Mouse (Mus musculus) embryonic stem cell, embryonic (primary cell): Measurements from ENCODE around the gene Shisa7.

ENCODE experiments used
- CTCF ChIA-PET, 4 experiments: fragments of 300-600 bp in 2 of 4; fragments of 350-600 bp in 2 of 4; sonication (Branson Sonifier 250); formaldehyde crosslinking; loops; one replicate each; lab custom pipeline; 2022; ENCODE audit warnings: inconsistent platforms in 2 of 4; lab: Charles Lee
- POLR2A ChIA-PET, 4 experiments: fragments of 300-600 bp in 2 of 4; fragments of 350-600 bp in 2 of 4; sonication (Branson Sonifier 250); formaldehyde crosslinking; loops; one replicate each; lab custom pipeline; 2022; ENCODE audit warnings: antibody characterized with exemption in 4 of 4, inconsistent platforms in 1 of 4; lab: Charles Lee

Shisa7 gene

DNA sequence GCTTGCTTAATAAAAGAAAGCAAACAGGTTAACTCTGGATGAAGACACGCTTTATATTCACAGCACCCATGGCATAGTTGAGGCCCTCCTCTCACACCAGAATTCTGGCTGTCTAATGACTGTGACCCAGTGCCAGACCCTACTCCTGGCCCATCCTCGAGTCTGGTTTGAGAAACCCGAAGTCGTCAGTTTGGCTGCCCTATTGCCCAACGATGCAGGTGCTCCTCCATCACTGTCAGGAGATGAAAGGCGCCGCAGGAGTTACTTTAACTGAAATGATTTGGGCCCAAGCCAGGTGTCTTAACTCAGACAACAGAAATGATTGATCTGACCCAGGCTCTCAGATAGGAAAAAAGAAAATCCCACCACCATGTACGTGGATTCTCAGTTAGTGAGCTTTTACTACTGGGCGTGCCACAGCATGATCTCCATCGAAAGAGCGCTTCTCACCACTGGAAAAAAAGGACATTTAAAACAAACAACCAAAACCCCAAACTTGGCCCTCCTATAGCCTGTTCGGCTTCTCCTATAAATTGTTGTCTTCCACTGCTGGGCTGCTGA lies 15.0 kb upstream of the Shisa7 start:
- CTCF ChIA-PET, result interaction anchor here in 1 of 4 experiments (1.3 kb wide), 1 partner anchor 41 kb away, joined by 3 read pairs; no protein-coding TSS in a partner anchor
- POLR2A ChIA-PET, result interaction anchor here in 3 of 4 experiments (0.8 to 1.9 kb wide), 11 partner anchors 15 to 71 kb away, joined by 3 to 5 read pairs (median 4); partner anchors contain the start of genes Ube2s (in 3 of the 3), Isoc2a (in 2 of the 3), Rpl28 (in 1 of the 3) and Shisa7 (in 1 of the 3)

- ChIA-PET CTCF (interaction anchor here in 2 of 4 experiments (0.6 kb wide), 2 partner anchors 68 to 1964 kb away, joined by 4 to 6 read pairs; partner anchors contain the start of gene Ssc5d (in 1 of the 2)), POLR2A (interaction anchor here in 2 of 4 experiments (0.6 to 2.4 kb wide), 10 partner anchors 9 to 1692 kb away, joined by 3 to 7 read pairs (median 4); partner anchors contain the start of genes Ube2s (in 2 of the 2), Cox6b2 (in 1 of the 2), Fiz1 (in 1 of the 2) and Isoc2a (in 1 of the 2))
These were observed 12.8 kb upstream of the Shisa7 start for GRCm38 (mm10) chr7:4857321-4857720.

DNA sequence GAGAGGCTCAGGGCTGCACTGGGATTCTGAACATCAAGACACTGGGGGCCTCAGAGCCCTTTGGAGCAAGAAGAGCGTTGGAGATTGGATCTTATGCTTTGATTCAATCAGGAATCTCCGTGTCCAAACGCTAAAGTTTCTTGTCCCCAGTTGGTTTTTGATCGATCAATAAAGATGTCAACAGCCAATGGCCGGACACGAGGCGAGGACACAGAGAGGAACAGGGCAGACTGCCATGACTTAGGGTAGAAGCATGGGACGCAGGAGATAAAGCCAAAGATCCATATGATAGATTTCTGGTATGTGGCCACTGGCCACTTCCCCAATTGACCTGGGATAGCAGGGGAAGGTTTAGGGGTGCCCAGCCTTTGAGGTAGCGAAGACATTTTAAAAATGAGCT lies 12.0 kb upstream of the Shisa7 start:
- ChIA-PET POLR2A (interaction anchor here in 3 of 4 experiments (0.6 to 2.4 kb wide), 8 partner anchors 10 to 64 kb away, joined by 3 to 7 read pairs (median 4); partner anchors contain the start of genes Isoc2a (in 2 of the 3), Ube2s (in 2 of the 3) and Rpl28 (in 1 of the 3)), CTCF (interaction anchor here in 3 of 4 experiments (0.6 to 1.8 kb wide), 3 partner anchors 69 to 1965 kb away, joined by 4 to 6 read pairs (median 4); partner anchors contain the start of gene Ssc5d (in 1 of the 3))

- POLR2A ChIA-PET, result interaction anchor here in 1 of 4 experiments (1.3 to 4.5 kb wide), 2 partner anchors 23 to 42 kb away, joined by 3 to 36 read pairs; partner anchors contain the start of genes Isoc2a and Ube2s
- CTCF ChIA-PET, result interaction anchor here in 2 of 4 experiments (0.7 to 1.0 kb wide), 2 partner anchors 47 to 87 kb away, joined by 3 to 4 read pairs; no protein-coding TSS in a partner anchor
These were observed 9.1 kb upstream of the Shisa7 start for GRCm38 (mm10) chr7:4853613-4854012.

DNA sequence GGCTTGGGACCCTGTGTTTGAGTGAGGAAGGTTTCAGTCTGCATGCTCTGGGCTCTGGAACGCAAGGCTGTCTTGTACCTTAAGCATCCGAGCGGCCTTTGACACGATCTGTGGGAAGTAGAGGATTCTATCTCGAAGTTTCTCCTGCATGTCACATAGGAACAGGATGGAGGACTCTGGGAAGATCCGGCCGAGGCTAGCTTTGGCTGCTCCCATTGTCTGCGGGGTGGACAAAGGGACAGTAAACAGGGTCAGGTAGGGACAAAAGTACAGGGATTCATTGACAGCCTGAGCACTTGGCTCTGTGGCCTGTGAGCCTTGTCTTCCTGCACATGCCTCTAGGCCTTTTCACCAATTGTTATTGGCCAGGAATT lies 6.8 kb upstream of the Shisa7 start:
- POLR2A ChIA-PET, result interaction anchor here in 3 of 4 experiments (0.6 to 4.5 kb wide), 20 partner anchors 9 to 326 kb away, joined by 3 to 36 read pairs (median 4); partner anchors contain the start of genes Isoc2a (in 2 of the 3), Ube2s (in 2 of the 3), Hspbp1 (in 1 of the 3) and Rpl28 (in 1 of the 3)

DNA sequence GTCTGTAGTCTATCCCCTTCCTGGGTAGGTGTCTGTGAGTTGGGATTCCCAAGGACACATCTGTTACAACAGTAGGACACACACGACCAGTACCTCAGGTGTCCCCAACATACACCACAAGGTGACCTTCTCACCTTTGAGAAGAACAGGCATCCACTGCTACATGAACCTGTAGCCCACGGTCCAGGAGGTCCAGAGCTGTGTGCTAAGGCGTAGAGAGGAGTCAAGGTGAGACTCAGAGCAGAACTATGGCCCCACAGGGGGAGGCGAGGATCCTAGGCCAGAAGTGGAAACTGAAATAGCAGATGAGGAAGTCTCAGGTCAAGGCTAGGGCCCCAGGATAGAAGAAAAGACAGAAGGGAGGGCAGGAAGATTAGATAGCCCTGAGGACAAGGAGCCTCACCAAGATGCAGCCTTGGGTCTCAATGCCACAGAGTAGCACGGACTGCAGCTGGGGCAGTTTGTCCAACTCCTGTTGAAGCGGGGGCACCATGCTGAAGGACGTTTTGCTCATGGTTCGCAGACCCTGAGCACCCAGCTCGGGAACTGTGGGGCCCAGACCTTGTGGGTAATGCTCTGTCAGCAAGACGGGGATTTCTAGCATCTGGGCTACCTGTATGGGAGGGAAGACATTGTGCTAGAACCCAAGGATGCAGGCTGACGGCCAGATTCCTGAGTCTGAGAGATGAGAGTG lies 6.3 kb upstream of the Shisa7 start:
- ChIA-PET CTCF (interaction anchor here in 1 of 4 experiments (0.9 kb wide), 1 partner anchor 52 kb away, joined by 3 read pairs; no protein-coding TSS in a partner anchor), POLR2A (interaction anchor here in 3 of 4 experiments (0.6 to 4.5 kb wide), 17 partner anchors 9 to 325 kb away, joined by 3 to 36 read pairs (median 4); partner anchors contain the start of genes Isoc2a (in 2 of the 3), Ube2s (in 2 of the 3), Hspbp1 (in 1 of the 3) and Rpl28 (in 1 of the 3))

More for the DNA sequence above, 6.8 kb upstream of the Shisa7 start:
- CTCF ChIA-PET, result interaction anchor here in 2 of 4 experiments (0.6 kb wide), 2 partner anchors 83 to 222 kb away, joined by 3 to 5 read pairs; no protein-coding TSS in a partner anchor

GRCm38 (mm10) chr7:4849372-4849771 lies 4.9 kb upstream of the Shisa7 start:
- POLR2A ChIA-PET, result interaction anchor here in 1 of 4 experiments (1.2 to 1.7 kb wide), 2 partner anchors 37 to 57 kb away, joined by 5 to 11 read pairs; partner anchors contain the start of genes Rpl28 and Ube2s

GRCm38 (mm10) chr7:4844917-4845309 lies 417 bp upstream of the Shisa7 start:
- ChIA-PET CTCF (interaction anchor here in 3 of 4 experiments (0.6 to 2.5 kb wide), 6 partner anchors 8 to 95 kb away, joined by 3 to 9 read pairs (median 4); partner anchors contain the start of gene Isoc2a (in 1 of the 3)), POLR2A (interaction anchor here (0.6 to 4.2 kb wide), 51 partner anchors 8 to 1541 kb away, joined by 3 to 45 read pairs (median 5); partner anchors contain the start of genes Isoc2a (in 3 of the 4), Ube2s (in 3 of the 4), Cox6b2 (in 2 of the 4) and Fiz1 (in 2 of the 4))

More at GRCm38 (mm10) chr7:4849372-4849771, 4.9 kb upstream of the Shisa7 start:
- CTCF ChIA-PET, result no interaction called here

DNA sequence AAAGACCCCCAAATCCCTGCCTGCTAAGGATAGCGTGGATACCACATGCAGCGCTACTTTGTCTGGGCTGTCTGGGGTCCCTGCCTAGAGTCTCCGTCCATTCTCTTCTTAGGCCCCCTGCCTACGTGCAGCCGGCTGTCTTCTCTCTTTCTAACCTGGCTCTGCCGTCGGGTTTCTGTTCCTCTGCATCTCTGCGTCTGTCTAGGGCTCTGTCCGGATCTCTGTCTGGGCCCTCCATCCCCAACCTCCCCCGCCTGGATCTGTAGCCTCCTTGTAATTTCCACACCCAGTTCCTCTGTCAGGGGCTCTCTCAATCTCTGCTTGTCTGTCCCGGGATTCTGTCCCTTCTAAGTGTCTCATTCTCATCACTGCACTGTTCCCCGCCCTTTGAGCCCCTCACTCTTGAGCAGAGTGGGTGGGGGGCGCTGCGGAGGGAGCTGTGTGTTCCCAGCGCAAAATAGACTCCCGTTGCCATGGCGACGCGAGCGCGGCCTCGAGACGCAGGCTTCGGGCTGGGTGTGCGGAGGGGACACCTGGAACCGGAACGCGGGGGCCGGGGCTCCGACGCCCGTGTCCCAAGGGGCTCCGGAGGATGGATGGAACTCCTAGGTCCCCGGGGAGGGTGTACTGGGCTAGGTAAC lies 772 bp downstream of the Shisa7 start:
- ChIA-PET POLR2A (interaction anchor here in 3 of 4 experiments (0.8 to 4.2 kb wide), 14 partner anchors 20 to 170 kb away, joined by 3 to 45 read pairs (median 12); partner anchors contain the start of genes Ube2s (in 3 of the 3), Cox6b2 (in 1 of the 3), Fiz1 (in 1 of the 3) and Rpl28 (in 1 of the 3)), CTCF (interaction anchor here in 1 of 4 experiments (0.9 kb wide), 1 partner anchor 68 kb away, joined by 4 read pairs; no protein-coding TSS in a partner anchor)

GRCm38 (mm10) chr7:4842634-4843131 lies 1.8 kb downstream of the Shisa7 start:
- ChIA-PET CTCF (interaction anchor here in 2 of 4 experiments (0.6 to 1.6 kb wide), 5 partner anchors 23 to 280 kb away, joined by 3 to 6 read pairs (median 4); no protein-coding TSS in a partner anchor), POLR2A (interaction anchor here (0.6 to 22.0 kb wide), 36 partner anchors 9 to 329 kb away, joined by 3 to 646 read pairs (median 6); partner anchors contain the start of genes Ube2s (in 3 of the 4), Isoc2a (in 2 of the 4), Rpl28 (in 2 of the 4) and Cox6b2 (in 1 of the 4))

DNA sequence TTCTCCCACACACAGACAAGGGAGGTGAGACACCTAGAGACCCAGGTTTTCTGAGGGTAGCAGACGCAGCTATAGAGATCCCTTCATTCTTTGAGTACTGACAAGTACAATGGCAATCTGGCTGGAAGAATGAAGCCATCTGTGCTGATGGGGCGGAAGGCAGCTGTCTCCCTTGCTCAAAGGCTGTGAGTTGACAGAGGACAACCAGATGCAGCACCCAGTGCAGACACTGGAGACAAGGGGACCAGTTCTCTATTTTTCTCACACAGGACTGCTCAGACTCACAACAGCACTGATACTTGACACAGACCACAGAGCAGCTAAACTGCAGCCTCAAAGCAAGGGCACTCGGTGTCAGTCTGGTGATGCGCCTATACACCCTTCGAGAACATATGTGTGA lies 2.4 kb downstream of the Shisa7 start:
- CTCF ChIA-PET, result interaction anchor here in 1 of 4 experiments (0.7 to 1.6 kb wide), 3 partner anchors 24 to 58 kb away, joined by 3 to 6 read pairs (median 3); no protein-coding TSS in a partner anchor
- POLR2A ChIA-PET, result interaction anchor here (0.6 to 22.0 kb wide), 46 partner anchors 9 to 329 kb away, joined by 3 to 646 read pairs (median 5); partner anchors contain the start of genes Ube2s (in 3 of the 4), Isoc2a (in 2 of the 4), Rpl28 (in 2 of the 4) and Cox6b2 (in 1 of the 4)

- ChIA-PET POLR2A (interaction anchor here in 3 of 4 experiments (0.6 to 22.0 kb wide), 31 partner anchors 9 to 315 kb away, joined by 3 to 646 read pairs (median 4); partner anchors contain the start of genes Ube2s (in 3 of the 3), Rpl28 (in 2 of the 3), Fiz1 (in 1 of the 3) and Isoc2a (in 1 of the 3)), CTCF (interaction anchor here in 2 of 4 experiments (1.2 to 2.8 kb wide), 3 partner anchors 8 to 31 kb away, joined by 3 to 12 read pairs (median 5); no protein-coding TSS in a partner anchor)
These were observed 6.9 kb downstream of the Shisa7 start for GRCm38 (mm10) chr7:4837639-4838038.

DNA sequence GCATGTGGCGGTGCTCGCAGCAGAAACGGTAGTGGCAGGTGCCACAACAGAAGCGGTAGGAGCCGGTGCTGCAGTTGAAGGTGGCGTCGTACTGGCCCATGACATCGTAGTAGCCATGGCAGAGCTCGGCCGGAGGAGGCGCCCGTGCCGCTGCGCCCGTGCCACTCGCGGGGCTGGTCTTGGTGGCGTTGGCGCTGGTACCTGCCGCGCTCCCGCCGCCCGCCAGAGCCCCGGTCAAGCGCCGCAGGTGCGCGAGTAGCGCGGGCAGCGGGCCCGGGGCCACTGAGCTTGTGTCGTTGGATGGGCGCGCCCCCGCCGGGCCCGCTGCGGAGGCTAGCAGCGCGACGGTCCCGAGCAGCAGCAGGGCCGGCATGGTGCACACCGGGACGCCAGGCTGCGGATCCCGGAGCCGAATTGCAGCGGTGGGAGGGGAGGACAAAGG lies 8.1 kb downstream of the Shisa7 start:
- ChIA-PET POLR2A (interaction anchor here in 3 of 4 experiments (0.6 to 22.0 kb wide), 52 partner anchors 8 to 1642 kb away, joined by 3 to 646 read pairs (median 4); partner anchors contain the start of genes Isoc2a (in 3 of the 3), Rpl28 (in 3 of the 3), Shisa7 (in 3 of the 3) and Ube2s (in 3 of the 3)), CTCF (interaction anchor here (0.5 to 2.8 kb wide), 12 partner anchors 9 to 97 kb away, joined by 3 to 12 read pairs (median 4); no protein-coding TSS in a partner anchor)

DNA sequence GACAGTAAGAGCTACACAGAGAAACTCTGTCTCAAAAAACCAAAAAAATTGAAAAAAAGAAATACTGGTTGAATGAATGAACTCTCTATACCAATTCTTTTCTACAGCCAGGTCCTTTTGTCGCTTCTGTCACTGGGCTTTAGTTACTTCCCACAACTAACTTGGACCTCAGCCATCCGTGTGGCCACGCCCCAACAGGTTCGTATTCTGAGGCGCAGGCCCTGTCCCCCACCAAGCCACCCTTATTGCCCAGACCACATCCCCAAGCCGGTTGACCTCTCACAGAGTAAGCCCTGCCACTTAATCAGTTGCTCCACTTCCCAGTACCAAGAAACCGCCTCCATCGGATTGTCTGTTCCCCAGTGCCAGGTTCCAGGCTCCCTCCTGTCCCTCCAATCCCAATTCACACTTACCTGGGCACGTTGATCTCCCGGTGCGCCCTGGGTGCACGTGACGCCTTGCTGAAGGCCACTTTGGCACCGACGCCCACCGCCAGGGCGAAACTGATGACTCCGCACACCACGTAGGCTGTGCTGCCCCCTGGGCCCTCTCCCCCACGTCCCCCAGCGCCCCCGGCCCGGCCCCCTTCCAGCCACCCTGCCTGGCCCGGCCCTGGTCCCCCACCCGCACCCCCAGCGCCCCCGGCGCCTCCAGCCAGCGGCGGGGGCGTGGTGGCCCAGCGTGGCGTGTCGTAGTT lies 8.7 kb downstream of the Shisa7 start:
- ChIA-PET POLR2A (interaction anchor here in 3 of 4 experiments (1.0 to 22.0 kb wide), 41 partner anchors 9 to 179 kb away, joined by 3 to 646 read pairs (median 5); partner anchors contain the start of genes Isoc2a (in 3 of the 3), Rpl28 (in 3 of the 3), Shisa7 (in 3 of the 3) and Ube2s (in 3 of the 3)), CTCF (interaction anchor here (0.5 to 2.8 kb wide), 8 partner anchors 9 to 97 kb away, joined by 3 to 12 read pairs (median 6); no protein-coding TSS in a partner anchor)

- POLR2A ChIA-PET, result interaction anchor here (0.6 to 22.0 kb wide), 34 partner anchors 8 to 1487 kb away, joined by 3 to 646 read pairs (median 4); partner anchors contain the start of genes Ube2s (in 4 of the 4), Rpl28 (in 2 of the 4), Shisa7 (in 2 of the 4) and Cox6b2 (in 1 of the 4)
- CTCF ChIA-PET, result interaction anchor here in 2 of 4 experiments (0.5 to 0.6 kb wide), 2 partner anchors 104 kb away, joined by 3 read pairs; no protein-coding TSS in a partner anchor
These were observed 14.0 kb downstream of the Shisa7 start for GRCm38 (mm10) chr7:4830476-4830875.
